In genomic region chr2:34772252-34773235, GRCm38 (mm10) we compare ENCODE assay signal across 8 mouse cellular contexts. TPM values are rescaled to one million over a fixed set of nuclear protein-coding genes. Genes with fewer than 3 reads are reported as not detected.
DNase-seq lines count a peak whose midpoint lies in the region; ATAC-seq lines count a peak whose summit lies in the region.

No protein-coding gene starts in this region.

- peaks cover 49% of the 10 kb centered on the region for H3K36me3 ChIP-seq in kidney, embryonic 15.5 days
- H3K36me3 ChIP-seq in embryonic facial prominence, embryonic 14.5 days (ENCODE audit: control insufficient read depth, insufficient read depth, low read length) = peaks cover 51% of the 10 kb centered on the region
- peaks cover 34% of the 10 kb centered on the region for H3K36me3 ChIP-seq in hindbrain, embryonic 16.5 days (ENCODE audit: control insufficient read depth, insufficient read depth, low read length)
- peaks cover 45% of the 10 kb centered on the region for H3K36me3 ChIP-seq in stomach, embryonic 14.5 days (ENCODE audit: control insufficient read depth, insufficient read depth, low read length)

- peak; percentile 17; the same call in 1 of the 2 replicates for ATAC-seq in kidney, embryonic 15.5 days (replicated peaks; ENCODE audit: low FRiP score)
- 0 out of 2 replicates have a peak, but pooled peaks have one; percentile 0 for ATAC-seq in embryonic facial prominence, embryonic 14.5 days (ENCODE audit: low read depth)
- ATAC-seq in hindbrain, embryonic 16.5 days = no peak
- ATAC-seq in stomach, embryonic 14.5 days (ENCODE audit: insufficient number of reproducible peaks, insufficient read depth, low FRiP score, low read depth) = no peak; the same call in 1 of the 2 replicates

- peak overlapping the region; percentile 98 for H3K9ac ChIP-seq in kidney, embryonic 15.5 days
- H3K9ac ChIP-seq in embryonic facial prominence, embryonic 14.5 days (ENCODE audit: low read depth, low read length) = peak overlapping the region; percentile 92
- peak overlapping the region; percentile 77 for H3K9ac ChIP-seq in hindbrain, embryonic 16.5 days (ENCODE audit: low read depth, low read length)
- peak overlapping the region; percentile 99 for H3K9ac ChIP-seq in stomach, embryonic 14.5 days (replicated peaks; ENCODE audit: low read depth, low read length)

- peak overlapping the region; percentile 73 for H3K4me2 ChIP-seq in kidney, embryonic 15.5 days
- peak overlapping the region; percentile 67 for H3K4me2 ChIP-seq in embryonic facial prominence, embryonic 14.5 days (ENCODE audit: low read depth, low read length)
- peak overlapping the region; percentile 72 for H3K4me2 ChIP-seq in hindbrain, embryonic 16.5 days (ENCODE audit: low read length)
- H3K4me2 ChIP-seq in stomach, embryonic 14.5 days (replicated peaks; ENCODE audit: low read depth, low read length) = peak overlapping the region; percentile 64

- H3K9me3 ChIP-seq in kidney, embryonic 15.5 days (replicated peaks) = no peaks in the 10 kb centered on the region
- H3K9me3 ChIP-seq in embryonic facial prominence, embryonic 14.5 days (ENCODE audit: control insufficient read depth, low read length) = no peaks in the 10 kb centered on the region
- no peaks in the 10 kb centered on the region for H3K9me3 ChIP-seq in hindbrain, embryonic 16.5 days (ENCODE audit: control insufficient read depth, low read length)
- no peaks in the 10 kb centered on the region for H3K9me3 ChIP-seq in stomach, embryonic 14.5 days (ENCODE audit: control insufficient read depth, low read depth, low read length)

- WGBS in kidney, embryonic 15.5 days = 3% methylated on average over 49 of the region's 50 CpGs
- 3% methylated on average over 41 of the region's 50 CpGs for WGBS in embryonic facial prominence, embryonic 14.5 days
- 4% methylated on average over 50 of the region's 50 CpGs for WGBS in hindbrain, embryonic 16.5 days
- 3% methylated on average over 50 of the region's 50 CpGs for WGBS in stomach, embryonic 14.5 days

- DNase-seq in kidney, adult 9 months = no peak
- peak; percentile 77 for DNase-seq in MN1 (ENCODE audit: low spot score)
- peak; percentile 51 for DNase-seq in embryonic facial prominence, embryonic 14.5 days (ENCODE audit: low spot score)
- peak; percentile 47 for DNase-seq in lung, postnatal 10 days
- DNase-seq in layer of hippocampus, adult 9-10 months (ENCODE audit: low spot score) = no peak

- peaks cover 50% of the 10 kb centered on the region for H3K4me1 ChIP-seq in kidney, embryonic 15.5 days
- peaks cover 40% of the 10 kb centered on the region for H3K4me1 ChIP-seq in embryonic facial prominence, embryonic 14.5 days (ENCODE audit: control insufficient read depth, insufficient read depth, low read length)
- peaks cover 47% of the 10 kb centered on the region for H3K4me1 ChIP-seq in hindbrain, embryonic 16.5 days (ENCODE audit: control insufficient read depth, insufficient read depth, low read depth, low read length)
- H3K4me1 ChIP-seq in stomach, embryonic 14.5 days (ENCODE audit: control insufficient read depth, insufficient read depth, low read length) = peaks cover 34% of the 10 kb centered on the region

- peak overlapping the region; percentile 88 for H3K27ac ChIP-seq in kidney, embryonic 15.5 days
- H3K27ac ChIP-seq in embryonic facial prominence, embryonic 14.5 days (replicated peaks; ENCODE audit: low read depth, low read length) = peak overlapping the region; percentile 92
- peak overlapping the region; percentile 83 for H3K27ac ChIP-seq in hindbrain, embryonic 16.5 days (ENCODE audit: low read depth, low read length)
- H3K27ac ChIP-seq in stomach, embryonic 14.5 days (ENCODE audit: low read length) = peak overlapping the region; percentile 91

- no peaks in the 10 kb centered on the region for H3K27me3 ChIP-seq in kidney, embryonic 15.5 days
- no peaks in the 10 kb centered on the region for H3K27me3 ChIP-seq in embryonic facial prominence, embryonic 14.5 days (replicated peaks; ENCODE audit: control insufficient read depth, insufficient read depth, low read length)
- H3K27me3 ChIP-seq in hindbrain, embryonic 16.5 days (replicated peaks; ENCODE audit: control insufficient read depth, insufficient read depth, low read length) = no peaks in the 10 kb centered on the region
- H3K27me3 ChIP-seq in stomach, embryonic 14.5 days (ENCODE audit: control insufficient read depth, insufficient read depth, low read length) = no peaks in the 10 kb centered on the region

- H3K4me3 ChIP-seq in kidney, embryonic 15.5 days (replicated peaks) = peak overlapping the region; percentile 84
- peak overlapping the region; percentile 80 for H3K4me3 ChIP-seq in embryonic facial prominence, embryonic 14.5 days (ENCODE audit: low read depth, low read length)
- peak overlapping the region; percentile 61 for H3K4me3 ChIP-seq in hindbrain, embryonic 16.5 days (ENCODE audit: low read length)
- H3K4me3 ChIP-seq in stomach, embryonic 14.5 days (ENCODE audit: low read depth, low read length) = peak overlapping the region; percentile 98

RNA-seq across cellular contexts. Expression of gene Hspa5, which starts 0.8 kb away (rescaled TPM):
- 989 and 1,038 TPM in 2 replicates for polyA plus RNA-seq in kidney, embryonic 15.5 days (2015; fragmentation: Nextera tagmentation; extraction: Ambion mirVana)
- 906 and 942 TPM in 2 replicates for polyA plus RNA-seq in embryonic facial prominence, embryonic 14.5 days (2014; fragmentation: Nextera tagmentation; extraction: Ambion mirVana)
- 442 and 458 TPM in 2 replicates for polyA plus RNA-seq in hindbrain, embryonic 16.5 days (2015; fragmentation: Nextera tagmentation; extraction: Ambion mirVana)
- 622 and 812 TPM in 2 replicates for polyA plus RNA-seq in stomach, embryonic 14.5 days (2014; fragmentation: Nextera tagmentation; extraction: Ambion mirVana)

RNA-seq across cellular contexts. Expression of gene Gapvd1, which starts 17.5 kb away (rescaled TPM):
- 81.3 and 84.6 TPM in 2 replicates for polyA plus RNA-seq in kidney, embryonic 15.5 days (2015; fragmentation: Nextera tagmentation; extraction: Ambion mirVana)
- polyA plus RNA-seq in embryonic facial prominence, embryonic 14.5 days (2014; fragmentation: Nextera tagmentation; extraction: Ambion mirVana) = 87.2 and 92.3 TPM in 2 replicates
- polyA plus RNA-seq in hindbrain, embryonic 16.5 days (2015; fragmentation: Nextera tagmentation; extraction: Ambion mirVana) = 103 and 108 TPM in 2 replicates
- polyA plus RNA-seq in stomach, embryonic 14.5 days (2014; fragmentation: Nextera tagmentation; extraction: Ambion mirVana) = 93.0 and 95.2 TPM in 2 replicates

RNA-seq across cellular contexts. Expression of gene Rabepk, which starts 27.2 kb away (rescaled TPM):
- polyA plus RNA-seq in kidney, embryonic 15.5 days (2015; fragmentation: Nextera tagmentation; extraction: Ambion mirVana) = 36.3 and 42.8 TPM in 2 replicates
- 39.1 and 40.8 TPM in 2 replicates for polyA plus RNA-seq in embryonic facial prominence, embryonic 14.5 days (2014; fragmentation: Nextera tagmentation; extraction: Ambion mirVana)
- polyA plus RNA-seq in hindbrain, embryonic 16.5 days (2015; fragmentation: Nextera tagmentation; extraction: Ambion mirVana) = 28.7 and 29.7 TPM in 2 replicates
- 43.1 and 43.7 TPM in 2 replicates for polyA plus RNA-seq in stomach, embryonic 14.5 days (2014; fragmentation: Nextera tagmentation; extraction: Ambion mirVana)

RNA-seq across cellular contexts. Expression of gene Fbxw2, which starts 53.6 kb away (rescaled TPM):
- polyA plus RNA-seq in kidney, embryonic 15.5 days (2015; fragmentation: Nextera tagmentation; extraction: Ambion mirVana) = 79.3 and 82.0 TPM in 2 replicates
- 64.1 and 75.1 TPM in 2 replicates for polyA plus RNA-seq in embryonic facial prominence, embryonic 14.5 days (2014; fragmentation: Nextera tagmentation; extraction: Ambion mirVana)
- polyA plus RNA-seq in hindbrain, embryonic 16.5 days (2015; fragmentation: Nextera tagmentation; extraction: Ambion mirVana) = 95.2 and 106 TPM in 2 replicates
- polyA plus RNA-seq in stomach, embryonic 14.5 days (2014; fragmentation: Nextera tagmentation; extraction: Ambion mirVana) = 69.8 and 75.7 TPM in 2 replicates

Comparison
In these comparisons a context has a peak if more than half of its experiments do, and no peak if none do; other contexts are left out.
1. ATAC-seq: peak in kidney, embryonic 15.5 days (single experiment) and embryonic facial prominence, embryonic 14.5 days (single experiment); none in hindbrain, embryonic 16.5 days (single experiment) and stomach, embryonic 14.5 days (single experiment).
2. DNase-seq: peak in MN1 (single experiment), embryonic facial prominence, embryonic 14.5 days (single experiment) and lung, postnatal 10 days (single experiment); none in kidney, adult 9 months (single experiment) and layer of hippocampus, adult 9-10 months (single experiment).
3. Peak in every context shown above with its lines, with median percentiles within 50 percentile points of each other: H3K27ac ChIP-seq, H3K4me2 ChIP-seq, H3K4me3 ChIP-seq and H3K9ac ChIP-seq.